Mouse (Mus musculus): ENCODE measurements around the gene Tmem160.

Gene Tmem160

GRCm38 (mm10) chr7:16452587-16453073 lies at the start of gene Tmem160:
Gene Tmem160, plus strand, starts transcription at chr7:16452779.
- peak; percentile 91 for DNase-seq (ENCODE audit: extremely low read depth, low read depth, low spot score)

GRCm38 (mm10) chr7:16402968-16403948 lies 49.3 kb upstream of the Tmem160 start:
- no peak for DNase-seq (ENCODE audit: extremely low read depth, low read depth, low spot score)

GRCm38 (mm10) chr7:16404315-16405072 lies 48.1 kb upstream of the Tmem160 start:
- DNase-seq (ENCODE audit: extremely low read depth, low read depth, low spot score), result no peak

DNA sequence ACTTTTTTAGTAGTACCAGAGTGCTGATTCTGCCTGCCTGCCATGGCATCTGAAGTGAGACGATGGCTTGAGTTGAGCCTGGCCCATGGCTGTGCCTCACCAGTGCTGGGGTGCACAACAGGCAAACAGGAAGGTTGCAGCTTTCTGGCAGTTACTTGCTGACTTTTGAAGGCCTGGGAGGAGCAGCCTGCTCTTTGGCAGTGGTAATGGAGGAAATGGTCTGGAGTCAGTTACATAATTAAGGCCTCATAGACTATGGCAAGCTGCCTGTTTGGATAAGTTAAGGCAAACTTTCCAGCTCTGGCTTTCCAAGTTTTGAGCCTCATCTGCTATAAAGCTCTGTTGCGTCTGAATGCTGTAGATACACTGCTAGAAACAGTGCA lies 47.5 kb upstream of the Tmem160 start:
- DNase-seq (ENCODE audit: extremely low read depth, low read depth, low spot score), result no peak

GRCm38 (mm10) chr7:16405516-16406351 lies 46.8 kb upstream of the Tmem160 start:
- peak; percentile 49 for DNase-seq (ENCODE audit: extremely low read depth, low read depth, low spot score)

DNA sequence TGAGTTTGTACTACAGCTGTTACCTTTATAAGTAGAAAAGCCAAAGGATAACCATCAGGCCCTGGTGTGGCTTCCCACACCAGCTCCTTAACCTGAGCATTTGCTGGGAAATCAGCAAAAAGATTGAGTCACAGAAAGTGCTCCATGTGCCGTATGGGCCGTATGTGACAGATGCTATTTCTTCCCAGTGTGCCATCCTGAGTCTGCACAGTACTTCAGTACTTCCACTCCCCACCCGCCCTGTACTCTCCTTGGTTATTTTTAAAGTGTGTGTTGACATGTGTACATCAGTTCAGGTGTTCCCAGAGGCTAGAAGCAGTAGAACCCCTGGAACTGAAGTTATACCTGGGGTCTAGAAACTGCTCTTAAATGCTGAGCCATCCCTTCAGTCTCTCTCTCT lies 45.6 kb upstream of the Tmem160 start:
- DNase-seq (ENCODE audit: extremely low read depth, low read depth, low spot score), result no peak

DNA sequence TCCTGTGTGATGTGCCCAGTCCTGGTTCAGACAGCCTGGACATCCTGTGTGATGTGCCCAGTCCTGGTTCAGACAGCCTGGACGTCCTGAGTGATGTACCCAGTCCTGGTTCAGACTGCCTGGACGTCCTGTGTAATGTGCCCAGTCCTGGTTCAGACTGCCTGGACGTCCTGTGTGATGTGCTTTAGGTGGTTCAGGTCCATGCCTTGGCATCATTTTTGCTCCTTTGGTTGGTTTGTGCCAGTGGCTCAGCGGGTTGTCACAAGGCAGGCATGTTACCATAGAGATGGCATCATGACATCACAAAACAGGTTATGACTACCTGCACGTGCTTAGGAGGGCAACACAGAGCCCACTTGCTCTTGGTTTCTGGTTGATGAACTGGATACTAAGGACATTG lies 41.5 kb upstream of the Tmem160 start:
- no peak for DNase-seq (ENCODE audit: extremely low read depth, low read depth, low spot score)

DNA sequence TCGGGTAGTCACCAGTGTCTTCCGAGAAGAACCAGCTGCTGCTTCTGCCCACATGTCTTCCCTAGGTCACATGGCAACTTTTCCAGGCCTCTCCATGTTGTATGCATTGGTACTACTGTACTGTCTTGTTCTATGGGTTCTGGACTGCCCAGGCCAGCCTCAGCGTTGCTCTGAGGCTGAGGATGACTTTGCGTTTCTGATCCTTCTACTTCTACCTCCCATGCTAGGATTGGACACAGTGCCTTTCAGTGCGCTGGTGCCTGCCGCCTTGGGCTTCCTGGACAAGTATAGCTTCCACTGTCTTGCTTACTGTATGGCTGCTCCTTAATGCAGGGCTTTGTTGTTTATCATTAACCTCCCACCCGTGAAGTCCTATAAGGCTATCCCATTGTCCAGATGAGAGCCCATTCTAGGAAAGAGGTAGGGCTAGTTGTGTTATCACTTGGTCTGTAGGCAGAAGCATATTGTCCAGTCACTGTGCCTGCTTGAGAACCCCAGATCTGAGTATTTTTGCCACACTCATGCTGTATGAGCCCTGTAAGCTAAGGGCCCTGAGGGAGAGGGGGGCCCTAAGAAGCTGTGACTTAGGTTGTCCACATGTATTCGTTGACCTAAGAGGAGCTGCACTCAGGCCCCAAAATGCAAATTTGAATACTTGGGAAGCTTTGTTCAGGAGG lies 40.2 kb upstream of the Tmem160 start:
- DNase-seq (ENCODE audit: extremely low read depth, low read depth, low spot score), result no peak

- DNase-seq (ENCODE audit: extremely low read depth, low read depth, low spot score), result no peak
Measured at GRCm38 (mm10) chr7:16412930-16413329, 39.6 kb upstream of the Tmem160 start.

- no peak for DNase-seq (ENCODE audit: extremely low read depth, low read depth, low spot score)
Measured at GRCm38 (mm10) chr7:16415426-16415825, 37.2 kb upstream of the Tmem160 start.

DNA sequence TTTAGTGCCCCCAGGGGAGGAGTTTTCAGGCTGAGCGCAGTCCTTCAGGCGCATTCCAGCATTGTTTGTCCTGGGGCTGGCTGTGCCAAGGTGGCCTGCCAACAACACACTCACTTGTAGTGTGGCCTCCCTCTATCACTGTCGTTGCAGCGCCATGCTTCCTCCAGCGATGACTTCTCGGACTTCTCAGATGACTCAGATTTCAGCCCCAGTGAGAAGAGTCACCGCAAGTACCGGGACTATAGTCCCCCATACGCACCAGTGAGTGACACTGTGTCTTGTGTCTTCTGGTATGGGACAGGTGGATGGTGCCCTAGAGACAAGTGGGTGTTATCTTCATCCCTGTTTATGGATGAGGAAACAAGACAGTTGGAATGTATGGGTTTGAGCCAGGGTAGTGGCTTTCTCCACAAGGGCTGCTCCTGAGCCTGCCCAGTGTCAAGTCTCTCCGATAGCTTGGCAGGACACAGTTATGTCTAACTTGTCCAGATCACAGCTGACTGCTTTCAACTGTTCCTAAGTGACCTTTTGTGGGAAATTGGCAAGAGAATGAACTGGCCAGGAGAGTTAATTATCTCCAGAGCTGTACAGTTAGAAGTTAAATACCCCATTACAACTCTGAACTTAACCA lies 35.3 kb upstream of the Tmem160 start:
- no peak for DNase-seq (ENCODE audit: extremely low read depth, low read depth, low spot score)

- no peak for DNase-seq (ENCODE audit: extremely low read depth, low read depth, low spot score)
Measured at GRCm38 (mm10) chr7:16418713-16419112, 33.9 kb upstream of the Tmem160 start.

GRCm38 (mm10) chr7:16420493-16421118 lies 32.0 kb upstream of the Tmem160 start:
- no peak for DNase-seq (ENCODE audit: extremely low read depth, low read depth, low spot score)

GRCm38 (mm10) chr7:16422222-16422856 lies 30.2 kb upstream of the Tmem160 start:
- no peak for DNase-seq (ENCODE audit: extremely low read depth, low read depth, low spot score)

DNA sequence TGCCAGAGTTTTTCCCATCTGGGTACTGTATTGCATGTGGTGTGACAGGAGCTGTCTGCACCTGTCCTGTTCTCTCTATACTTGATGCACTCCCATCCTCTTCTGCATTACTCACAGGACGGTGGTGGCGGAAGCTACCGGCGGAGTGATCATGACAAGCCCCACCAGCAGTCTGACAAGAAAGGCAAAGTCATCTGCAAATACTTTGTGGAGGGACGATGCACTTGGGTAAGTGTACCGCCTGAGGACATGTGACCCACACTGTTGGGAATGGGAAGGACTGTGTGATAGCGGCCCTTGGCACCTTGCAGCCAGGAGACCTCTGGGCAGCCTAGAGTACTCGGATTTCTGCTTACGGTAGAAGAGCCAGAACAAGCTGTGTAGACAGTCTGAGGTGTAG lies 28.8 kb upstream of the Tmem160 start:
- DNase-seq (ENCODE audit: extremely low read depth, low read depth, low spot score), result no peak

DNA sequence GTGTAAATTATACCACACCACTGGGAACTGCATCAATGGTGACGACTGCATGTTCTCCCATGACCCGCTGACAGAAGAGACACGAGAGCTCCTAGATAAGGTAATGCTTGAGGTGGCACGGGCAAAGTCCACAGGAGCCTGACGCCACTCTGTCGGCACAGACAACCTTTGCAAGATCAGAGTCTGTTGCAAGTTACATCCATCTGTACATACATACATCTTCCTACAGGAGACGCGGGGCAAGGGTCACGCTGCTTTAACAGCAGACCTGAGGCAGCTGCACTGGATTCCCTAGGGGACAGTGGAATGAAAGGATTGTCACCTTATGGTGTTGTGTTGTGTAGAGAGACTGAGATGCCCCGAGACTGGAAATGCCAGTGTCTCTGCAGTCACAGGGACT lies 26.9 kb upstream of the Tmem160 start:
- DNase-seq (ENCODE audit: extremely low read depth, low read depth, low spot score), result no peak

- DNase-seq (ENCODE audit: extremely low read depth, low read depth, low spot score), result no peak
Measured at GRCm38 (mm10) chr7:16426129-16426729, 26.4 kb upstream of the Tmem160 start.

DNA sequence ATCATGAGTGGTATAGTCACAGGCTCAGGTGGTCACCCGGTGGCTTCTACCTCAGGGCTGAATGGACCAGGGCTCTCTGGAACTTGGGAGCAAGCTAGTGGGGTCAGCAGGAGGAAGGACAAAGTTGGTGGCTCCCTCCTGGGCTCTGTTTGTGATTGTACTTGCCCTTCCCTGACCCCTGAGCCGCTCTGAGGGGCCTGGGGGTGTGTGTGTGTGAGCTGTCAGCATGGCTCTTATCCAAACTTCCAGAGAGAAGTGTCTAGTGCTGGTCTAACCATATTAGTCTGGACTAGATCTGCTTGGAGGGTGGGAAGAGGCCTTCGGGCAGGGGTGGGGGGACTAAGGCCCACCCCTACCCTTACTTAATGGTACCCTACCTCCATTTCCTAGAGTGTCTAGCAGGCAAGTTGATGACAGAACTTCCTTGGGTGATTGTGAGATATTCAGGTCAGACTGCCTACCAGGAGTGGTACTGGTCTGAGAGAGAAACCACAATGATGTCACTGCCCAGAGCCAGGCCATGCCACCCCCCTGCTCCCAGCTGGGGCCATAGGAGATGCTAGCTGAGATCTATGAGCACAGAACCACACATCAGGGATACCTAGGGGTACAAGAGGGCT lies 19.1 kb upstream of the Tmem160 start:
- no peak for DNase-seq (ENCODE audit: extremely low read depth, low read depth, low spot score)

All from fat pad, adult 2 months (tissue).